In the genomic region with DNA sequence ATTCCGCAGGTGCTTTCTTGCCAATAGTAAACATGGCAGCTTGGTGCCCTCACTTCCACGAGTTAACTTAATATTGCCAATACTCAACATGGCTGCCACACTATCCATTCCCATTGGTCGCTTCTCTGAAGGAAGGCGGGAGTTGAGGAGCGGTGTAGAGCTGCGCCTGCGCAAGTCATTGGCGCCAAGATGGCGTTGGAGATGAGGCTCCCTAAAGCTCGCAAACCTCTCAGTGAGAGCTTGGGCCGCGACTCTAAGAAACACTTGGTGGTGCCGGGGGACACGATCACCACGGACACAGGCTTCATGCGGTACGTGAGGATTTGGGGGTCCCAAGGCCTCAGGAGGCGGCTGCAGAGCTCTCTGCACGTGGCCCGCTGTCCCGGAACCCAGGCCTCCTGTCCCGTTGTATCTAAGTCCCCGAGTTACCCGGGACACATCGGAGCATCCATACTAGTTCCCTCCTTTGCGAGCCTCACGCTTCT, we compare ENCODE assay signal across 8 mouse cellular contexts. TPM values are rescaled to one million over a fixed set of nuclear protein-coding genes. Genes with fewer than 3 reads are reported as not detected.
DNase-seq lines count a peak whose midpoint lies in the region; ATAC-seq and TF ChIP-seq lines count a peak whose summit lies in the region.

Gene Exosc2 (plus strand): TSS at position 165 of the 485 bp plus-strand sequence.

- H3K36me3 ChIP-seq in embryonic facial prominence, embryonic 15.5 days, result peaks cover 24% of the 10 kb centered on the region
- peaks cover 32% of the 10 kb centered on the region for H3K36me3 ChIP-seq in limb, embryonic 14.5 days (ENCODE audit: control insufficient read depth, insufficient read depth, low read length)
- peaks cover 23% of the 10 kb centered on the region for H3K36me3 ChIP-seq in midbrain, postnatal 0 days (ENCODE audit: insufficient read depth, low read length)

- peak within 1 kb of the TSS; percentile 72 for H3K9ac ChIP-seq in embryonic facial prominence, embryonic 15.5 days
- peak within 1 kb of the TSS; percentile 82 for H3K9ac ChIP-seq in limb, embryonic 14.5 days (ENCODE audit: low read depth, low read length, severe bottlenecking)
- peak within 1 kb of the TSS; percentile 69 for H3K9ac ChIP-seq in midbrain, postnatal 0 days (replicated peaks; ENCODE audit: low read length, poor library complexity, severe bottlenecking)

- peak within 1 kb of the TSS; percentile 58 for H3K4me2 ChIP-seq in embryonic facial prominence, embryonic 15.5 days (replicated peaks)
- H3K4me2 ChIP-seq in limb, embryonic 14.5 days (replicated peaks; ENCODE audit: low read depth, low read length, severe bottlenecking), result peak within 1 kb of the TSS; percentile 82
- peak within 1 kb of the TSS; percentile 88 for H3K4me2 ChIP-seq in midbrain, postnatal 0 days (ENCODE audit: low read depth, low read length, poor library complexity, severe bottlenecking)

- TF ChIP-seq POLR2A in bone marrow, adult 2 months (IDR thresholded peaks at IDR 0.05; ENCODE audit: borderline replicate concordance, control insufficient read depth, low read depth, low read length), result peak; percentile 90
- peak; percentile 89; the same call in 1 of the 2 replicates for TF ChIP-seq POLR2A in limb, embryonic 14.5 days (IDR thresholded peaks at IDR 0.05; ENCODE audit: borderline replicate concordance, extremely low read depth, insufficient read depth, insufficient read length)

- no peaks in the 10 kb centered on the region; the same call in none of the 2 replicates for H3K4me1 ChIP-seq in bone marrow, adult 2 months (ENCODE audit: control insufficient read depth, insufficient read depth, low read length)
- peaks cover 11% of the 10 kb centered on the region for H3K4me1 ChIP-seq in embryonic facial prominence, embryonic 15.5 days
- H3K4me1 ChIP-seq in limb, embryonic 14.5 days (ENCODE audit: control insufficient read depth, insufficient read depth, low read length), result peaks cover 8% of the 10 kb centered on the region; the same call in 1 of the 2 replicates
- no peaks in the 10 kb centered on the region for H3K4me1 ChIP-seq in midbrain, postnatal 0 days (ENCODE audit: insufficient read depth, low read length)

- WGBS in bone marrow, adult 2 months, result 1% methylated on average over 27 of the region's 27 CpGs
- under 1% methylated on average over 27 of the region's 27 CpGs for WGBS in embryonic facial prominence, embryonic 15.5 days
- WGBS in limb, embryonic 14.5 days, result 0% methylated on average over 27 of the region's 27 CpGs
- WGBS in midbrain, postnatal 0 days, result under 1% methylated on average over 27 of the region's 27 CpGs

- peak; percentile 96 for ATAC-seq in embryonic facial prominence, embryonic 15.5 days (ENCODE audit: insufficient number of reproducible peaks, low FRiP score, low TSS enrichment, low read depth)
- peak; percentile 99 for ATAC-seq in limb, embryonic 14.5 days (ENCODE audit: low FRiP score, low read depth)
- ATAC-seq in midbrain, postnatal 0 days (ENCODE audit: low FRiP score), result peak; percentile 97

- peak; percentile 98 for DNase-seq in 416B (ENCODE audit: low read depth)
- peak; percentile 95 for DNase-seq in heart, adult 8-10 months (ENCODE audit: low spot score)
- DNase-seq in kidney, adult 9 months, result peak; percentile 97
- peak; percentile 98 for DNase-seq in limb, embryonic 14.5 days (ENCODE audit: low spot score)
- peak; percentile 98 for DNase-seq in midbrain, postnatal 0 days (ENCODE audit: low spot score)
- peak; percentile 74 to 84 for DNase-seq in spleen, postnatal 14 days (ENCODE audit: low spot score in 2 of 2)

- no peaks in the 10 kb centered on the region for H3K9me3 ChIP-seq in embryonic facial prominence, embryonic 15.5 days (replicated peaks)
- no peaks in the 10 kb centered on the region for H3K9me3 ChIP-seq in limb, embryonic 14.5 days (ENCODE audit: control insufficient read depth, low read length)
- no peaks in the 10 kb centered on the region for H3K9me3 ChIP-seq in midbrain, postnatal 0 days (ENCODE audit: low read length)

- peak within 1 kb of the TSS; percentile 89 for H3K4me3 ChIP-seq in bone marrow, adult 2 months (replicated peaks; ENCODE audit: control insufficient read depth, low read depth, low read length)
- peak within 1 kb of the TSS; percentile 85 for H3K4me3 ChIP-seq in embryonic facial prominence, embryonic 15.5 days (replicated peaks)
- H3K4me3 ChIP-seq in limb, embryonic 14.5 days (replicated peaks; ENCODE audit: low read length), result peak within 1 kb of the TSS; percentile 77
- H3K4me3 ChIP-seq in midbrain, postnatal 0 days (ENCODE audit: low read depth, low read length), result peak within 1 kb of the TSS; percentile 82

- TF ChIP-seq CTCF in bone marrow, adult 2 months (IDR thresholded peaks at IDR 0.05; ENCODE audit: control insufficient read depth, insufficient read depth, low read length), result peak; percentile 1; the same call in 1 of the 2 replicates
- TF ChIP-seq CTCF in midbrain, postnatal 0 days (IDR thresholded peaks at IDR 0.05), result no peak

- no peaks in the 10 kb centered on the region for H3K27me3 ChIP-seq in embryonic facial prominence, embryonic 15.5 days
- H3K27me3 ChIP-seq in limb, embryonic 14.5 days (ENCODE audit: control insufficient read depth, insufficient read depth, low read length), result no peaks in the 10 kb centered on the region
- no peaks in the 10 kb centered on the region for H3K27me3 ChIP-seq in midbrain, postnatal 0 days (ENCODE audit: insufficient read depth, low read length)

- H3K27ac ChIP-seq in bone marrow, adult 2 months (ENCODE audit: control insufficient read depth, insufficient read depth, low read depth, low read length, poor library complexity), result 0 out of 2 replicates have a peak within 1 kb of the TSS, but pooled peaks have one; percentile 8
- peak within 1 kb of the TSS; percentile 87 for H3K27ac ChIP-seq in embryonic facial prominence, embryonic 15.5 days (replicated peaks)
- H3K27ac ChIP-seq in limb, embryonic 14.5 days (replicated peaks; ENCODE audit: low read depth, low read length), result peak within 1 kb of the TSS; percentile 81
- H3K27ac ChIP-seq in midbrain, postnatal 0 days (ENCODE audit: low read depth, low read length), result peak within 1 kb of the TSS; percentile 65; the same call in 1 of the 2 replicates

RNA-seq across cellular contexts. Expression of gene Exosc2, which starts in this region (rescaled TPM):
- polyA plus RNA-seq in bone marrow, adult 2 months (2011; ENCODE audit: insufficient read depth, insufficient read length, low replicate concordance, missing spikeins), result 26.1 and 36.0 TPM in 2 replicates
- polyA plus RNA-seq in embryonic facial prominence, embryonic 15.5 days (2015; fragmentation: Nextera tagmentation; extraction: Ambion mirVana), result 61.8 and 64.0 TPM in 2 replicates
- total RNA-seq in heart, adult 8-10 months (2022), result 1 to 10 TPM; 7.0 to 9.1 (median 8.1) TPM
- polyA plus RNA-seq in limb, embryonic 14.5 days (2012; rRNA removed), result 43.4 and 49.7 TPM in 2 replicates
- polyA plus RNA-seq in limb, embryonic 14.5 days (2014; fragmentation: Nextera tagmentation; extraction: Ambion mirVana), result 46.6 and 47.6 TPM in 2 replicates
- total RNA-seq in midbrain, postnatal 0 days (2014; rRNA removed), result 26.7 and 27.4 TPM in 2 replicates
- 32.2 and 36.8 TPM in 2 replicates for polyA plus RNA-seq in midbrain, postnatal 0 days (2015; fragmentation: Nextera tagmentation; extraction: Ambion mirVana)

Comparison
In these comparisons a context has a peak if more than half of its experiments do, and no peak if none do; other contexts are left out.
1. Peak in every context shown above with its lines: DNase-seq, ATAC-seq, H3K4me3 ChIP-seq and H3K27ac ChIP-seq.
2. H3K27ac ChIP-seq: peak in every context shown above with its lines; median percentile 87 in embryonic facial prominence, embryonic 15.5 days; 81 in limb, embryonic 14.5 days; 65 in midbrain, postnatal 0 days; 8 in bone marrow, adult 2 months.